Mouse (Mus musculus) brain, embryonic 14.5 days (tissue): ENCODE results near the gene Grip1.

Experiments
- CTCF ChIP-seq: fragments of 200-500 bp; IDR thresholded peaks from 2 replicates; pipeline ENCODE4 v1.5.1; 2012; ENCODE audit warnings: inconsistent platforms, mild to moderate bottlenecking, moderate library complexity, borderline replicate concordance; ENCODE audit not compliant: insufficient read depth, insufficient read length; ENCODE audit errors: extremely low read depth
- POLR2A ChIP-seq: fragments of 200-500 bp; IDR thresholded peaks from 2 replicates; pipeline ENCODE4 v1.6.1; 2012; ENCODE audit warnings: mild to moderate bottlenecking, inconsistent platforms, borderline replicate concordance; ENCODE audit not compliant: poor library complexity, insufficient read depth, insufficient read length, severe bottlenecking; ENCODE audit errors: extremely low read depth

- TF ChIP-seq CTCF (no peak), POLR2A (no peak)
Observed at GRCm38 (mm10) chr10:119463345-119463744, 9.7 kb downstream of the Grip1 start.
